In genomic region chr16:96145110-96145800, GRCm38 (mm10) we compare ENCODE assay signal across 8 mouse cellular contexts. TPM values are rescaled to one million over a fixed set of nuclear protein-coding genes. Genes with fewer than 3 reads are reported as not detected.
DNase-seq lines count a peak whose midpoint lies in the region; ATAC-seq lines count a peak whose summit lies in the region.

TSS of gene Wrb (plus strand) at chr16:96145407.

- WGBS in heart, embryonic 14.5 days, result under 1% methylated on average over 66 of the region's 68 CpGs
- under 1% methylated on average over 68 of the region's 68 CpGs for WGBS in liver, embryonic 13.5 days (ENCODE audit: insufficient replicate concordance)
- under 1% methylated on average over 68 of the region's 68 CpGs for WGBS in stomach, embryonic 16.5 days

- peak within 1 kb of the TSS; percentile 15 to 44; a peak in 2 of 4 replicates for H3K27ac ChIP-seq in heart, embryonic 14.5 days (replicated peaks in 1 of 2; ENCODE audit: control insufficient read depth in 1 of 2, insufficient read depth in 1 of 2, low read depth in 2 of 2, low read length in 2 of 2)
- peak within 1 kb of the TSS; percentile 35 for H3K27ac ChIP-seq in liver, embryonic 13.5 days
- H3K27ac ChIP-seq in stomach, embryonic 16.5 days (ENCODE audit: low read length), result peak within 1 kb of the TSS; percentile 40

- DNase-seq in c-Kit-negative CD71-positive TER-119-positive erythroid progenitor cells, embryonic 14.5 days (ENCODE audit: low read depth, low spot score), result peak; percentile 95
- DNase-seq in fibroblast of lung, adult 2 months (ENCODE audit: low read depth), result peak; percentile 97
- DNase-seq in kidney, postnatal 14 days, result peak; percentile 100
- DNase-seq in liver, embryonic 13.5 days, result peak; percentile 99
- peak; percentile 100 for DNase-seq in neural tube, embryonic 10.5 days (ENCODE audit: extremely low spot score, low spot score)

- peaks cover 22 to 35% of the 10 kb centered on the region in 2 experiments for H3K4me1 ChIP-seq in heart, embryonic 14.5 days (ENCODE audit: control insufficient read depth in 2 of 2, insufficient read depth in 2 of 2, low read length in 2 of 2)
- peaks cover 36% of the 10 kb centered on the region for H3K4me1 ChIP-seq in liver, embryonic 13.5 days (replicated peaks)
- H3K4me1 ChIP-seq in stomach, embryonic 16.5 days (ENCODE audit: control insufficient read depth, insufficient read depth, low read length), result peaks cover 14% of the 10 kb centered on the region; the same call in 1 of the 2 replicates

- peak within 1 kb of the TSS; percentile 67 to 83 for H3K4me3 ChIP-seq in heart, embryonic 14.5 days (ENCODE audit: control insufficient read depth in 1 of 2, insufficient read depth in 1 of 2, low read depth in 1 of 2, low read length in 2 of 2)
- H3K4me3 ChIP-seq in liver, embryonic 13.5 days (replicated peaks), result peak within 1 kb of the TSS; percentile 73
- H3K4me3 ChIP-seq in stomach, embryonic 16.5 days (replicated peaks; ENCODE audit: low read length), result peak within 1 kb of the TSS; percentile 64

- H3K9me3 ChIP-seq in heart, embryonic 14.5 days (ENCODE audit: control insufficient read depth, low read length), result 0 out of 2 replicates have a peak, but pooled peaks cover 3% of the 10 kb centered on the region
- 0 out of 2 replicates have a peak, but pooled peaks cover 4% of the 10 kb centered on the region for H3K9me3 ChIP-seq in liver, embryonic 13.5 days (replicated peaks)
- H3K9me3 ChIP-seq in stomach, embryonic 16.5 days (replicated peaks; ENCODE audit: control insufficient read depth, low read length), result 0 out of 2 replicates have a peak, but pooled peaks cover 7% of the 10 kb centered on the region

- peak; percentile 94 for ATAC-seq in CD4-positive, CD25-positive, alpha-beta regulatory T cell, adult 4 months
- ATAC-seq in heart, embryonic 14.5 days (ENCODE audit: insufficient number of reproducible peaks, insufficient read depth, low FRiP score, low read depth), result peak; percentile 95
- ATAC-seq in liver, embryonic 13.5 days (ENCODE audit: low read depth), result peak; percentile 97
- peak; percentile 95 for ATAC-seq in stomach, embryonic 16.5 days (ENCODE audit: insufficient read depth, low FRiP score)

- H3K9ac ChIP-seq in heart, embryonic 14.5 days (ENCODE audit: low read length), result peak within 1 kb of the TSS; percentile 74
- H3K9ac ChIP-seq in liver, embryonic 13.5 days, result peak within 1 kb of the TSS; percentile 77
- H3K9ac ChIP-seq in stomach, embryonic 16.5 days (ENCODE audit: low read length), result peak within 1 kb of the TSS; percentile 75

- no peaks in the 10 kb centered on the region for H3K27me3 ChIP-seq in heart, embryonic 14.5 days (ENCODE audit: control insufficient read depth, insufficient read depth, low read length)
- H3K27me3 ChIP-seq in liver, embryonic 13.5 days, result no peaks in the 10 kb centered on the region
- no peaks in the 10 kb centered on the region for H3K27me3 ChIP-seq in stomach, embryonic 16.5 days (ENCODE audit: control insufficient read depth, insufficient read depth, low read length)

- H3K4me2 ChIP-seq in heart, embryonic 14.5 days (ENCODE audit: low read length), result peak within 1 kb of the TSS; percentile 74
- H3K4me2 ChIP-seq in liver, embryonic 13.5 days, result peak within 1 kb of the TSS; percentile 95
- H3K4me2 ChIP-seq in stomach, embryonic 16.5 days (ENCODE audit: low read depth, low read length), result peak within 1 kb of the TSS; percentile 51

- H3K36me3 ChIP-seq in heart, embryonic 14.5 days (ENCODE audit: control insufficient read depth, insufficient read depth, low read length), result no peaks in the 10 kb centered on the region
- H3K36me3 ChIP-seq in liver, embryonic 13.5 days, result no peaks in the 10 kb centered on the region
- H3K36me3 ChIP-seq in stomach, embryonic 16.5 days (ENCODE audit: control insufficient read depth, insufficient read depth, low read length), result no peaks in the 10 kb centered on the region

RNA-seq across cellular contexts. Expression of gene Wrb, which starts in this region (rescaled TPM):
- 10 to 100 TPM; 19.1 to 21.4 TPM for polyA plus RNA-seq in CD4-positive, CD25-positive, alpha-beta regulatory T cell, adult 4 months (2017; shearing (Covaris generic))
- polyA plus RNA-seq in heart, embryonic 14.5 days (2014; fragmentation: Nextera tagmentation; extraction: Ambion mirVana), result 63.1 and 66.7 TPM in 2 replicates
- polyA plus RNA-seq in liver, embryonic 13.5 days (2015; fragmentation: Nextera tagmentation; extraction: Ambion mirVana), result 19.1 and 22.4 TPM in 2 replicates
- 55.4 and 63.1 TPM in 2 replicates for polyA plus RNA-seq in stomach, embryonic 16.5 days (2015; fragmentation: Nextera tagmentation; extraction: Ambion mirVana)

Comparison
In these comparisons a context has a peak if more than half of its experiments do, and no peak if none do; other contexts are left out.
1. Peak in every context shown above with its lines: DNase-seq, ATAC-seq, H3K4me3 ChIP-seq and H3K27ac ChIP-seq.